Mouse (Mus musculus): ENCODE results near the gene Fank1. TPM values are rescaled to one million over a fixed set of nuclear protein-coding genes. Genes with fewer than 3 reads are reported as not detected.

Fank1 gene
- not detected for polyA plus RNA-seq (2014; fragmentation: Illumina TruSeq; extraction: RNeasy Lipid Tissue Mini Kit (QIAGEN cat#74804); ENCODE audit: low read depth, low replicate concordance)

DNA sequence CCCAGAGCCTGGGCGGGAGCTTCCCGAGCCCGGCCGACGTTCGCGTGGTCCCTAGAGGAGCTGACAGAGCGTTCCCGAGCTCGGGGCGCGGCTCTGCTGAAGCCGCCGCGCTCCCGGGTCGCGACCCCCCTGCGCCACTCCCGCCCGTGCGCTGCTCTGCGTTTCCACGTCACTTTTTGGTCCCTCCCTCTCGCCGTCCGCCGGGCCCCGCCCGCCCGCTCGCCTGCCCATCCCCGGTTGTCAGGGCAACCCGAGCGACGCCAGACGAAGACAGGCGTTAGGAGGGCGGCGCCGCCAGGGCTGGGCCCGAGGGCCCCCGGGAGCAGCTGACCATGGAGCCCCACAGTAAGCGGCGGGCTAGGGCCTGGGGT, at the start of gene Fank1:
Gene Fank1 (plus strand): TSS at position 236 of the 371 bp plus-strand sequence.

GRCm38 (mm10) chr7:133782717-133783435, 6.2 kb downstream of the Fank1 start, which contains the start of gene Dhx32:
Gene Dhx32, minus strand, starts transcription at chr7:133782726.

Other genes with a start within 250 kb of the Fank1 start
- gene Tex36, start 174.7 kb upstream of the Fank1 start, polyA plus RNA-seq (2014; fragmentation: Illumina TruSeq; extraction: RNeasy Lipid Tissue Mini Kit (QIAGEN cat#74804); ENCODE audit: low read depth, low replicate concordance): not detected
- 25.9 TPM for gene Edrf1, start 139.3 kb upstream of the Fank1 start, polyA plus RNA-seq (2014; fragmentation: Illumina TruSeq; extraction: RNeasy Lipid Tissue Mini Kit (QIAGEN cat#74804); ENCODE audit: low read depth, low replicate concordance)
- not detected for gene Mmp21, start 96.8 kb upstream of the Fank1 start, polyA plus RNA-seq (2014; fragmentation: Illumina TruSeq; extraction: RNeasy Lipid Tissue Mini Kit (QIAGEN cat#74804); ENCODE audit: low read depth, low replicate concordance)
- gene Bccip, start 67.5 kb upstream of the Fank1 start, polyA plus RNA-seq (2014; fragmentation: Illumina TruSeq; extraction: RNeasy Lipid Tissue Mini Kit (QIAGEN cat#74804); ENCODE audit: low read depth, low replicate concordance): 117 TPM
- 28.0 TPM for gene Uros, start 66.8 kb upstream of the Fank1 start, polyA plus RNA-seq (2014; fragmentation: Illumina TruSeq; extraction: RNeasy Lipid Tissue Mini Kit (QIAGEN cat#74804); ENCODE audit: low read depth, low replicate concordance)
- gene Dhx32, start 5.9 kb downstream of the Fank1 start, polyA plus RNA-seq (2014; fragmentation: Illumina TruSeq; extraction: RNeasy Lipid Tissue Mini Kit (QIAGEN cat#74804); ENCODE audit: low read depth, low replicate concordance): 8.3 TPM